Mouse (Mus musculus) hematopoietic stem cell, adult 5-6 weeks (primary cell): ENCODE measurements at regions not wholly inside any gene's neighbourhood (a gene's known extent, or its start where the extent isn't known, plus 50 kb on each side); places are given as distances from the start of the nearest gene placed in this dataset.
A peak's percentile ranks its signal among the peaks of the same experiment; 100 is the strongest.

ENCODE experiments used
- ATAC-seq, 2 experiments: fragments of 125-278 bp in 1 of 2; replicated peaks in 1 of 2; 2 replicates each; pipeline ENCODE4 v1.8.0; 2016 to 2017; ENCODE audit warnings: inconsistent platforms in 2 of 2, mild to moderate bottlenecking in 2 of 2, moderate number of reproducible peaks in 2 of 2, low read depth in 1 of 2, moderate TSS enrichment in 1 of 2; ENCODE audit not compliant: low FRiP score in 2 of 2, poor library complexity in 2 of 2, severe bottlenecking in 2 of 2, insufficient read depth in 1 of 2, low TSS enrichment in 1 of 2

GRCm38 (mm10) chr17:45904251-45904650, 127.9 kb downstream of the Vegfa start:
- ATAC-seq = no peak

DNA sequence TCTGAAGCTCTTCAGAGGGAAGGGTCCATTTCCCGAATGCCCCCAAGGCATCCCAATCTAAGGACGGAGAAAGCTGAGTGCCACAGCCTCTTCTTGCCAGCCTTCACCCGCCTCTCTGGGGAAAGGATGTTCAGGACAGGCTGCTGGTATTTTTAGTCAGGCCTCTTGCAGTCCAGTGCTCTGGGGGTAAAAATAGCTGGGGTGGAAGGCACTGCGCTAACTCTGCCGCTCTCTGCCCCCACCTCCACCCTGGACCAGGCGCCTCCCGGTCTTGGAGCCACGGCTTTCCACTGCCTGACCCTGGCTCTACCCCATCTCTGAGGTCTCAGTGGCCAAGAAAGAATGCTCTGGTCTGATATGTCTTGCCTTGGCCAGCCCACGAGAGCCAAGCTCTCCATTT, 128.9 kb downstream of the Vegfa start:
- no peak for ATAC-seq

GRCm38 (mm10) chr17:45902668-45903067, 129.5 kb downstream of the Vegfa start:
- no peak for ATAC-seq

- no peak for ATAC-seq
These were observed 135.3 kb downstream of the Vegfa start for GRCm38 (mm10) chr17:45896922-45897302.

- ATAC-seq = no peak
These were observed 135.8 kb downstream of the Vegfa start for GRCm38 (mm10) chr17:45896142-45896921.

- ATAC-seq = no peak
These were observed 138.0 kb downstream of the Vegfa start for GRCm38 (mm10) chr17:45894166-45894565.

DNA sequence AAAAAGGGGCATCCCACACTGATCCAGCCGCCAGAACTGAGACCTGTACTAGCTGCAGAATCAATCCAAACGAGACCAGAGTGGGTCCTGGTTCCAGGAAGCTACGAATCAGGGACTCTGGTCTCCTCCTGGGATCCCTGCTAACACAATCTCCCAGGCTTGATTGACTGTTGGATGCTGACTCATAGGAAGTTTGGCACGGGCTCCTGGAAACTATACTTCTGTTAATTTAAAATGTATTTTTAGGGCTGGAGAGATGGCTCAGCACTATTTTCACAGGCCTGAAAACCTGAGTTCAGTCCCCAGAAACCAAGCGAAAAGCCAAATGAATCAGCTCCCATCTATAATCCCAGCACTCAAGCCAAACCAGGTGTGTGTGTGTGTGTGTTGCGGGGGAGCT, 138.5 kb downstream of the Vegfa start:
- peak in 1 of 2 experiments; percentile 43; a peak in 1 of 4 replicates for ATAC-seq

DNA sequence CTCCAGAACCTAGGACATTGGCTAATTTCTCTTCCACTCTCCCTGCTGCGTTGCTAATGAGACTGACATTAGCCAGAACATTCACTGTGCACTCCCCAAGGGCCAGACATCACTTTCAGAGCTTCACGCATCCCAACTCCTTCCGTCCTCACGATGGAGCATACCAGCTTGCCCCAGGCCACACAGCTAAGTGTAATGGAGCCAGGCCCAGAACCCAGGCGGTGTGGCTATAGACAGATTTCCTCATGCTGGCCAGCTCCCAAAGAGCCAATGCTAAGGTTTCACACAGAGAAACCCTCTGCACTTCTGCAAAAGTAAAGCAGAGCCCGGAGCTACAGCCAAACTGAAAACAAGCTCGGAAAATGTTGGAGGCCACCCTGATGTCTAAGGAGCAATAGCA, 139.1 kb downstream of the Vegfa start:
- ATAC-seq = no peak

DNA sequence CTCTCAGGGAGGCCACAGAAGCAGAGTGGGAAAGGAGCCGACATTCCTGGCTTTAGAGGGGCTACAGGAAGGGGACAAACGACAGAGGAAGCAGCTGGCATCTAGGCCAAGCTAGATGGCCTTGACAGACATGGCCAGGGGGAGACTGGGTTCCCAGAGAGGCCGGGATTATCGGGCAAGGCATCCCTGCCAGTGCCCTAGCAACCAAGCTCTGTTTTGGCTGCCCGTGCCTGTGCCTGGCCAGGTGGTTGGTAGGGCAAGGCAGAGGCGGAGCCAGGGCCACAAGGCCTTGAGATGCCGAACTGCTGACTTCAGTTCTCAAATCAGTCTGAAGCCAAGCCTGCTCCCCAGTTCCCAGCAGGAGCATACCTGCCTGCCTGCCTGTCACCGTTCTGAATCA, 142.7 kb downstream of the Vegfa start:
- ATAC-seq = no peak

GRCm38 (mm10) chr17:45889051-45889450, 143.1 kb downstream of the Vegfa start:
- no peak for ATAC-seq

- ATAC-seq = no peak
These were observed 145.6 kb downstream of the Vegfa start for GRCm38 (mm10) chr17:45886420-45887049.

- ATAC-seq = no peak
These were observed 146.5 kb downstream of the Vegfa start for GRCm38 (mm10) chr17:45885461-45886336.

GRCm38 (mm10) chr17:45884021-45884722, 148.0 kb downstream of the Vegfa start:
- ATAC-seq = no peak

DNA sequence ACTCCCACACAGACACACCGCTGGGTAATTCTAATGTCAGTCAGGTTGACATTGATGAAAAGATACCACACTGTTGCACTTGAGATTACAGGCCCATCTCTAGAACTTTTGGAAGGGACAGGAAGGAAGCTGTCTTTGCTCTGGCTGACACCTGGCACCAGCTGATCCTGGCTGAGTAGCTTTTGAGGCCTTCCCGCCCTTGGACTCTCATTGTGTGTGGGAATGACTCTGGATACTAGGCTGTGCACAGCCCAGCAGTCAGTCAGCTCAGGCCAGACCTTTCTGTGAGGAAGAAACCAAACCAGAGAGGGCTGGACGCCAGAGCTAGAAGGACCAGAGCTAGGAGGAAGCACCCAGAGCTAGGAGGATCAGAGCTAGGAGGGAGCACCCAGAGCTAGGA, 149.0 kb upstream of the 1600014C23Rik start:
- ATAC-seq = no peak

- ATAC-seq = no peak
These were observed 147.6 kb upstream of the 1600014C23Rik start for GRCm38 (mm10) chr17:45881284-45881683.

- ATAC-seq = no peak
These were observed 147.1 kb upstream of the 1600014C23Rik start for GRCm38 (mm10) chr17:45880761-45881160.

- no peak for ATAC-seq
These were observed 146.0 kb upstream of the 1600014C23Rik start for GRCm38 (mm10) chr17:45879478-45880250.
